Mouse (Mus musculus): Measurements from ENCODE around the gene Mllt3. TPM values are rescaled to one million over a fixed set of nuclear protein-coding genes. Genes with fewer than 3 reads are reported as not detected.

The Mllt3 gene
- polyA plus RNA-seq (2015; fragmentation: Nextera tagmentation; extraction: Ambion mirVana): 32.4 and 39.5 TPM in 2 replicates

- 0% methylated on average over 37 of the region's 37 CpGs for WGBS
- peaks cover 5% of the 10 kb centered on the region for H3K36me3 ChIP-seq
- peak within 1 kb of the TSS; percentile 93 for H3K4me3 ChIP-seq (replicated peaks)
- peaks cover 33% of the 10 kb centered on the region for H3K4me1 ChIP-seq
- peak within 1 kb of the TSS; percentile 83 for H3K9ac ChIP-seq
- ATAC-seq (replicated peaks; ENCODE audit: low FRiP score): peak; percentile 96
- peak within 1 kb of the TSS; percentile 95 for H3K4me2 ChIP-seq
- 0 out of 2 replicates have a peak, but pooled peaks cover 9% of the 10 kb centered on the region for H3K27me3 ChIP-seq
- peak within 1 kb of the TSS; percentile 96 for H3K27ac ChIP-seq
- no peaks in the 10 kb centered on the region for H3K9me3 ChIP-seq (replicated peaks)
These were observed at the start of gene Mllt3 for GRCm38 (mm10) chr4:88033216-88033653. Gene Mllt3 (minus strand): TSS chr4:88033364.

DNA sequence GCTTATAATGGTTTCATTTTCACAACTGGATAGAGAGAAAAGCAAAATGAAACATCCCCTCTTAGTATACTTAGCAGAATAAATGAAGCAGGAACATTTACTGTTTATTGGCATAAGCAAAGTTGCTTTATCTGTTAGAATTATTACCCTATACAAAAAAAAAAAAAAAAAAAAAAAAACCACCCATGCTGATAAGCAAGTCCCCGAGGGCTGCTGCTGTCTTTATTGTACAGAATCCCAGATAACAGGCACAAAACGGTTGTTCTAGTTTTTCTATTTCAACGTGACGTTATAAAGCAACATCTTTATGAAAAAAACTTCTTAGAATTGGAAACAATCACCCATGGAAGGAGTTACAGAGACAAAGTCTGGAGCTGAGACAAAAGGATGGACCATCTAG lies 49.2 kb upstream of the Mllt3 start:
- H3K4me2 ChIP-seq: no peak overlapping the region
- H3K9ac ChIP-seq: no peak overlapping the region
- no peak for ATAC-seq (replicated peaks; ENCODE audit: low FRiP score)
- H3K4me3 ChIP-seq (replicated peaks): no peak overlapping the region
- no peaks in the 10 kb centered on the region for H3K9me3 ChIP-seq (replicated peaks)
- no peaks in the 10 kb centered on the region for H3K27me3 ChIP-seq
- WGBS: 85% methylated on average over 4 of the region's 4 CpGs
- no peak overlapping the region for H3K27ac ChIP-seq
- 0 out of 2 replicates have a peak, but pooled peaks cover 2% of the 10 kb centered on the region for H3K4me1 ChIP-seq
- no peaks in the 10 kb centered on the region for H3K36me3 ChIP-seq

- no peak for ATAC-seq (replicated peaks; ENCODE audit: low FRiP score)
- WGBS: 92% methylated on average over 3 of the region's 3 CpGs
These were observed 48.7 kb upstream of the Mllt3 start for GRCm38 (mm10) chr4:88081885-88082284.

GRCm38 (mm10) chr4:88081417-88081816 lies 48.3 kb upstream of the Mllt3 start:
- no peaks in the 10 kb centered on the region for H3K27me3 ChIP-seq
- no peak overlapping the region for H3K4me2 ChIP-seq
- H3K4me1 ChIP-seq: 0 out of 2 replicates have a peak, but pooled peaks cover 2% of the 10 kb centered on the region
- no peak for ATAC-seq (replicated peaks; ENCODE audit: low FRiP score)
- no peak overlapping the region for H3K27ac ChIP-seq
- no peaks in the 10 kb centered on the region for H3K9me3 ChIP-seq (replicated peaks)
- H3K9ac ChIP-seq: no peak overlapping the region
- H3K4me3 ChIP-seq (replicated peaks): no peak overlapping the region
- 76% methylated on average over 5 of the region's 5 CpGs for WGBS
- no peaks in the 10 kb centered on the region for H3K36me3 ChIP-seq

More at GRCm38 (mm10) chr4:88081885-88082284, 48.7 kb upstream of the Mllt3 start:
- Histone ChIP-seq H3K4me3 (replicated peaks) (no peak overlapping the region), H3K27me3 (no peaks in the 10 kb centered on the region), H3K27ac (no peak overlapping the region), H3K9me3 (replicated peaks) (no peaks in the 10 kb centered on the region), H3K4me2 (no peak overlapping the region), H3K4me1 (0 out of 2 replicates have a peak, but pooled peaks cover 2% of the 10 kb centered on the region), H3K36me3 (no peaks in the 10 kb centered on the region), H3K9ac (no peak overlapping the region)

- Histone ChIP-seq H3K9ac (no peak overlapping the region), H3K9me3 (replicated peaks) (no peaks in the 10 kb centered on the region), H3K27me3 (no peaks in the 10 kb centered on the region), H3K36me3 (no peaks in the 10 kb centered on the region), H3K4me3 (replicated peaks) (no peak overlapping the region), H3K4me2 (no peak overlapping the region), H3K27ac (no peak overlapping the region), H3K4me1 (0 out of 2 replicates have a peak, but pooled peaks cover 2% of the 10 kb centered on the region)
- no peak for ATAC-seq (replicated peaks; ENCODE audit: low FRiP score)
- 62% methylated on average over 3 of the region's 3 CpGs for WGBS
These were observed 45.8 kb upstream of the Mllt3 start for GRCm38 (mm10) chr4:88078983-88079382.

DNA sequence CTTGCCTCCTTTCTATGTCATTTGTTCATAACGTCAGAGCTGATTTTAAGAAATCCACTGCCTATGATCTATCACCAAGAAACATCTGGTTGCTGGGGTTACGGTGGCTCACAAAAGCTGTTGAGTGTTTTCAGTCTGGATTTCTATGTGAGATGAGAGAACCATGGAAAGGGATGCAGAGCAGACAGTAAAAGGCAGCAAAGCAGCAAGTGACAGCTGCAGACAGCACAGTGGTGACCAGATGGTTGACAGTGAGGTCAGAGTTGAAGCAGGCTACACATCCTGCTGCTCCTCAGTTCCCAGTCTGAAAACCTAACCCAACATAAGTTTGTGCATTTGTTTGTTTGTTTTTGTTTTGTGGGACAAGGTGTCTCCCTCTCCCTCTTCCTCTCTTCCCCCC lies 42.2 kb upstream of the Mllt3 start:
- no peaks in the 10 kb centered on the region for H3K36me3 ChIP-seq
- H3K9me3 ChIP-seq (replicated peaks): no peaks in the 10 kb centered on the region
- 77% methylated on average over 2 of the region's 2 CpGs for WGBS
- no peak overlapping the region for H3K9ac ChIP-seq
- no peak for ATAC-seq (replicated peaks; ENCODE audit: low FRiP score)
- H3K4me2 ChIP-seq: no peak overlapping the region
- H3K4me1 ChIP-seq: no peaks in the 10 kb centered on the region
- H3K27ac ChIP-seq: no peak overlapping the region
- no peak overlapping the region for H3K4me3 ChIP-seq (replicated peaks)
- H3K27me3 ChIP-seq: no peaks in the 10 kb centered on the region

DNA sequence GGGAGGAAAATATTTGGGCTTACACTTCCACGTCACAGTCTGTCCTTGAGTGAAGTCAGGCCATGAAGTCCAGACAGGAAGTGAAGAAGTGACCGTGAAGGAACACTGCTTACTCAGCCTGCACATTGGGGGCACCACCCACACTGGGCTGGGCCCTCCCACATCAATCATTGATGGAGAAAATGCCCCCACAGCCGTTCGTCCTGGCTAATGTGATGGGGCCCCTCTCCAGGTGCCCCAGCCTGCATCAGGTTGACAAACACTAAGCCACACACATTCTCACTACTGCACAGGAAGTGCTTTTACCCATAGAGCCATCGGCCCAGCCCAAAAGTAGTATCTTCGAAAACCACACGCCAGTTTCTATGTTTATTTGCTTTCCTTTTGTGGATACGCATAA lies 13.1 kb upstream of the Mllt3 start:
- H3K4me1 ChIP-seq: peaks cover 6% of the 10 kb centered on the region; the same call in 1 of the 2 replicates
- WGBS: 58% methylated on average over 8 of the region's 8 CpGs
- H3K27ac ChIP-seq: no peak overlapping the region
- no peaks in the 10 kb centered on the region for H3K27me3 ChIP-seq
- H3K4me2 ChIP-seq: no peak overlapping the region
- ATAC-seq (replicated peaks; ENCODE audit: low FRiP score): no peak
- no peak overlapping the region for H3K4me3 ChIP-seq (replicated peaks)
- H3K36me3 ChIP-seq: no peaks in the 10 kb centered on the region
- no peak overlapping the region for H3K9ac ChIP-seq
- H3K9me3 ChIP-seq (replicated peaks): no peaks in the 10 kb centered on the region

GRCm38 (mm10) chr4:88045151-88045550 lies 12.0 kb upstream of the Mllt3 start:
- Histone ChIP-seq H3K36me3 (no peaks in the 10 kb centered on the region), H3K4me2 (no peak overlapping the region), H3K27ac (no peak overlapping the region), H3K27me3 (no peaks in the 10 kb centered on the region), H3K9ac (no peak overlapping the region), H3K4me3 (replicated peaks) (no peak overlapping the region), H3K9me3 (replicated peaks) (no peaks in the 10 kb centered on the region), H3K4me1 (peaks cover 6% of the 10 kb centered on the region; the same call in 1 of the 2 replicates)
- ATAC-seq (replicated peaks; ENCODE audit: low FRiP score): no peak
- 71% methylated on average over 4 of the region's 4 CpGs for WGBS

GRCm38 (mm10) chr4:88035361-88035760 lies 2.2 kb upstream of the Mllt3 start:
- H3K4me3 ChIP-seq (replicated peaks): peak overlapping the region; percentile 93

GRCm38 (mm10) chr4:88034387-88035157 lies 1.4 kb upstream of the Mllt3 start:
- 0 out of 2 replicates have a peak, but pooled peaks cover 10% of the 10 kb centered on the region for H3K27me3 ChIP-seq
- peak overlapping the region; percentile 95 for H3K4me2 ChIP-seq
- no peak for ATAC-seq (replicated peaks; ENCODE audit: low FRiP score)
- H3K9ac ChIP-seq: no peak overlapping the region
- WGBS: 1% methylated on average over 18 of the region's 18 CpGs
- peaks cover 2% of the 10 kb centered on the region; the same call in 1 of the 2 replicates for H3K36me3 ChIP-seq
- peak overlapping the region; percentile 93 for H3K4me3 ChIP-seq (replicated peaks)
- H3K27ac ChIP-seq: no peak overlapping the region
- peaks cover 30% of the 10 kb centered on the region for H3K4me1 ChIP-seq
- no peaks in the 10 kb centered on the region for H3K9me3 ChIP-seq (replicated peaks)

More at GRCm38 (mm10) chr4:88035361-88035760, 2.2 kb upstream of the Mllt3 start:
- Histone ChIP-seq H3K27me3 (0 out of 2 replicates have a peak, but pooled peaks cover 10% of the 10 kb centered on the region), H3K27ac (no peak overlapping the region), H3K9me3 (replicated peaks) (no peaks in the 10 kb centered on the region), H3K4me2 (peak overlapping the region; percentile 95), H3K36me3 (no peaks in the 10 kb centered on the region), H3K4me1 (peaks cover 24% of the 10 kb centered on the region), H3K9ac (no peak overlapping the region)
- WGBS: 2% methylated on average over 11 of the region's 11 CpGs
- no peak for ATAC-seq (replicated peaks; ENCODE audit: low FRiP score)

DNA sequence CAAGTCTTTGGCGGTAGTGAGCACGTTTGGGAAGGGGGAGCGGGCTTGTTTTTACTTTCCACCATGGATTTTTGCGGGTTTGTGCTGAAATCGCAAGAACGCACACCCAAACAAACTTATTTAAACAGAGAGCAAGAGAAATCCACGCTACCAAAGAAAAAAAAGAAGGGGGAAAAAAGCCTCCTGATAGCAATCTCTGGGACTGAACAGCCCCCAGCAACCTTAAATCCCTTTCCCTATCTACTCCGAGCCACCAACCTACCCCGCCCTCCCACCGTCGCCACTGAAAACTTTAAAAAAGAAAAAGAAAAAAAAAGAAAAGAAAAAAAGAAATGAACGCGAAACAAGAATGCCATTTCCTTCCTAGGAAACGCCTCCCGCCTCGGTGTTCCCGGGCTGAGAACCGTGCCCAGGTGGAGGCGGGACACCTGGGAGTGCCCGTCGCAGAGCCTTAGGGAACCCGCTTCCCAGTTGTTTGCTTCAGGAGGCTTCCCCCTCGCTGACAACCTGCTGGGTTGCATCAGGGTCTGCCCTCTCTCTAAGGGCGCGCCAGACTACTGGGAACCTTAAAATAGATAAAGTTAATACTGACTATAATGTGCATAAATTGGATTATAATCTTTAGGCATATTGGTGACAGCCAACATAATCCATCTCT lies 694 bp upstream of the Mllt3 start:
- H3K4me1 ChIP-seq: peaks cover 33% of the 10 kb centered on the region
- H3K4me3 ChIP-seq (replicated peaks): peak overlapping the region; percentile 93
- H3K36me3 ChIP-seq: peaks cover 5% of the 10 kb centered on the region
- peak overlapping the region; percentile 96 for H3K27ac ChIP-seq
- H3K27me3 ChIP-seq: 0 out of 2 replicates have a peak, but pooled peaks cover 10% of the 10 kb centered on the region
- WGBS: under 1% methylated on average over 25 of the region's 25 CpGs
- H3K9ac ChIP-seq: peak overlapping the region; percentile 45
- H3K4me2 ChIP-seq: peak overlapping the region; percentile 95
- no peak for ATAC-seq (replicated peaks; ENCODE audit: low FRiP score)
- no peaks in the 10 kb centered on the region for H3K9me3 ChIP-seq (replicated peaks)

Measured in kidney, embryonic 15.5 days (tissue).